Mouse (Mus musculus) forebrain, embryonic 15.5 days (tissue): ENCODE data around the gene Bmpr1b. TPM values are rescaled to one million over a fixed set of nuclear protein-coding genes. Genes with fewer than 3 reads are reported as not detected.

ENCODE experiments used
- ATAC-seq: fragments of 200-750 bp; cut with Nextera tagmentation; replicated peaks from 2 replicates; pipeline ENCODE4 v1.8.0; 2017; ENCODE audit warnings: mild to moderate bottlenecking, moderate TSS enrichment, moderate library complexity
- H3K27ac ChIP-seq: fragments of 300-500 bp; sonication (generic); replicated peaks from 2 replicates; pipeline ENCODE4 v1.5.1; 2015; ENCODE audit warnings: mild to moderate bottlenecking, inconsistent platforms
- H3K27me3 ChIP-seq: fragments of 300-500 bp; sonication (generic); 2 replicates; pipeline ENCODE4 v1.6.1; 2015; ENCODE audit warnings: inconsistent platforms
- H3K36me3 ChIP-seq: fragments of 300-500 bp; sonication (generic); 2 replicates; pipeline ENCODE4 v1.6.1; 2015; ENCODE audit warnings: mild to moderate bottlenecking, inconsistent platforms
- H3K4me1 ChIP-seq: fragments of 300-500 bp; sonication (generic); 2 replicates; pipeline ENCODE4 v1.6.1; 2015; ENCODE audit warnings: inconsistent platforms
- H3K4me2 ChIP-seq: fragments of 300-500 bp; sonication (generic); replicated peaks from 2 replicates; pipeline ENCODE4 v1.6.1; 2015; ENCODE audit warnings: mild to moderate bottlenecking, inconsistent platforms
- H3K4me3 ChIP-seq: fragments of 300-500 bp; sonication (generic); 2 replicates; pipeline ENCODE4 v1.5.1; 2015; ENCODE audit warnings: mild to moderate bottlenecking, inconsistent platforms
- H3K9ac ChIP-seq: fragments of 300-500 bp; sonication (generic); replicated peaks from 2 replicates; pipeline ENCODE4 v1.6.1; 2015; ENCODE audit warnings: mild to moderate bottlenecking, inconsistent platforms
- H3K9me3 ChIP-seq: fragments of 300-500 bp; sonication (generic); 2 replicates; pipeline ENCODE4 v1.6.1; 2016; ENCODE audit warnings: inconsistent platforms
- WGBS: fragments of 180-500 bp; shearing (Covaris S2); methylation state at CpG from one replicate; pipeline ENCODE4 v1.1.7; 2015; ENCODE audit warnings: mixed read lengths; 5-methylcytosine and 5-hydroxymethylcytosine counted together
- polyA plus RNA-seq: library from polyadenylated mRNA; unstranded; fragments of >200 nt; fragmentation: Nextera tagmentation; extraction: Ambion mirVana; gene quantifications from 2 replicates; pipeline ENCODE4 v1.2.1, GENCODE M21; 2015

Gene Bmpr1b
- polyA plus RNA-seq, 1 experiment from 2014 or later: 5.8 TPM

- no peaks in the 10 kb centered on the region for H3K9me3 ChIP-seq
- 6% methylated on average over 12 of the region's 12 CpGs for WGBS
- no peak overlapping the region; the same call in 1 of the 2 replicates for H3K4me2 ChIP-seq
- peak; percentile 94 for ATAC-seq
- H3K27me3 ChIP-seq: no peaks in the 10 kb centered on the region
- no peak overlapping the region for H3K4me3 ChIP-seq
- H3K4me1 ChIP-seq: peaks cover 5% of the 10 kb centered on the region; the same call in 1 of the 2 replicates
- no peak overlapping the region for H3K27ac ChIP-seq
- H3K9ac ChIP-seq: no peak overlapping the region
- H3K36me3 ChIP-seq: no peaks in the 10 kb centered on the region
These were observed 105.5 kb downstream of the Bmpr1b start for GRCm38 (mm10) chr3:142063536-142064226.

- H3K9me3 ChIP-seq: no peaks in the 10 kb centered on the region
- no peak for ATAC-seq
- no peak overlapping the region for H3K4me3 ChIP-seq
- no peak overlapping the region for H3K27ac ChIP-seq
- H3K4me1 ChIP-seq: peaks cover 5% of the 10 kb centered on the region; the same call in 1 of the 2 replicates
- no peaks in the 10 kb centered on the region for H3K36me3 ChIP-seq
- WGBS: 94% methylated on average over 5 of the region's 5 CpGs
- no peaks in the 10 kb centered on the region for H3K27me3 ChIP-seq
- H3K9ac ChIP-seq: no peak overlapping the region
- no peak overlapping the region for H3K4me2 ChIP-seq
These were observed 108.0 kb downstream of the Bmpr1b start for GRCm38 (mm10) chr3:142061267-142061666.

- Histone ChIP-seq H3K4me1 (peaks cover 5% of the 10 kb centered on the region; the same call in 1 of the 2 replicates), H3K4me3 (no peak overlapping the region), H3K9me3 (no peaks in the 10 kb centered on the region), H3K4me2 (no peak overlapping the region), H3K27ac (no peak overlapping the region), H3K36me3 (no peaks in the 10 kb centered on the region), H3K27me3 (no peaks in the 10 kb centered on the region), H3K9ac (no peak overlapping the region)
- ATAC-seq: no peak
- 66% methylated on average over 3 of the region's 3 CpGs for WGBS
These were observed 109.3 kb downstream of the Bmpr1b start for GRCm38 (mm10) chr3:142059890-142060289.

GRCm38 (mm10) chr3:142050681-142051080 is 118.5 kb downstream of the Bmpr1b start:
- no peak for ATAC-seq
- Histone ChIP-seq H3K4me1 (no peaks in the 10 kb centered on the region), H3K27ac (no peak overlapping the region), H3K9ac (no peak overlapping the region), H3K9me3 (no peaks in the 10 kb centered on the region), H3K27me3 (no peaks in the 10 kb centered on the region), H3K4me2 (no peak overlapping the region), H3K36me3 (no peaks in the 10 kb centered on the region), H3K4me3 (no peak overlapping the region)
- WGBS: 96% methylated on average over 2 of the region's 2 CpGs

- Histone ChIP-seq H3K36me3 (no peaks in the 10 kb centered on the region), H3K4me2 (no peak overlapping the region), H3K27ac (no peak overlapping the region), H3K4me3 (no peak overlapping the region), H3K9me3 (no peaks in the 10 kb centered on the region), H3K4me1 (no peaks in the 10 kb centered on the region), H3K27me3 (no peaks in the 10 kb centered on the region), H3K9ac (no peak overlapping the region)
- WGBS: 87% methylated on average over 3 of the region's 3 CpGs
- no peak for ATAC-seq
These were observed 119.6 kb downstream of the Bmpr1b start for GRCm38 (mm10) chr3:142049610-142050009.

GRCm38 (mm10) chr3:142049093-142049492 is 120.1 kb downstream of the Bmpr1b start:
- WGBS: 91% methylated on average over 5 of the region's 5 CpGs
- H3K27me3 ChIP-seq: no peaks in the 10 kb centered on the region

GRCm38 (mm10) chr3:142048493-142048892 is 120.7 kb downstream of the Bmpr1b start:
- no peak overlapping the region for H3K9ac ChIP-seq
- no peaks in the 10 kb centered on the region for H3K9me3 ChIP-seq
- no peak overlapping the region for H3K27ac ChIP-seq
- H3K4me3 ChIP-seq: no peak overlapping the region
- no peaks in the 10 kb centered on the region for H3K27me3 ChIP-seq
- H3K4me1 ChIP-seq: no peaks in the 10 kb centered on the region
- H3K4me2 ChIP-seq: no peak overlapping the region
- WGBS: 71% methylated on average over 6 of the region's 6 CpGs
- ATAC-seq: no peak
- no peaks in the 10 kb centered on the region for H3K36me3 ChIP-seq

More at GRCm38 (mm10) chr3:142049093-142049492, 120.1 kb downstream of the Bmpr1b start:
- H3K27ac ChIP-seq: no peak overlapping the region
- H3K4me3 ChIP-seq: no peak overlapping the region
- no peak overlapping the region for H3K9ac ChIP-seq
- no peaks in the 10 kb centered on the region for H3K4me1 ChIP-seq
- H3K36me3 ChIP-seq: no peaks in the 10 kb centered on the region
- no peaks in the 10 kb centered on the region for H3K9me3 ChIP-seq
- no peak for ATAC-seq
- no peak overlapping the region for H3K4me2 ChIP-seq

GRCm38 (mm10) chr3:142043463-142043862 is 125.8 kb downstream of the Bmpr1b start:
- no peaks in the 10 kb centered on the region for H3K4me1 ChIP-seq
- ATAC-seq: no peak
- no peak overlapping the region for H3K4me2 ChIP-seq
- no peaks in the 10 kb centered on the region for H3K27me3 ChIP-seq
- H3K27ac ChIP-seq: no peak overlapping the region
- H3K36me3 ChIP-seq: no peaks in the 10 kb centered on the region
- WGBS: 42% methylated on average over 2 of the region's 2 CpGs
- no peaks in the 10 kb centered on the region for H3K9me3 ChIP-seq
- H3K9ac ChIP-seq: no peak overlapping the region
- H3K4me3 ChIP-seq: no peak overlapping the region

- no peaks in the 10 kb centered on the region for H3K9me3 ChIP-seq
- WGBS: 86% methylated on average over 5 of the region's 5 CpGs
These were observed 126.2 kb downstream of the Bmpr1b start for GRCm38 (mm10) chr3:142043006-142043405.

GRCm38 (mm10) chr3:142040345-142040744 is 128.9 kb downstream of the Bmpr1b start:
- 86% methylated on average over 5 of the region's 5 CpGs for WGBS
- H3K4me1 ChIP-seq: no peaks in the 10 kb centered on the region

More at GRCm38 (mm10) chr3:142043006-142043405, 126.2 kb downstream of the Bmpr1b start:
- no peak for ATAC-seq
- Histone ChIP-seq H3K4me1 (no peaks in the 10 kb centered on the region), H3K27ac (no peak overlapping the region), H3K9ac (no peak overlapping the region), H3K36me3 (no peaks in the 10 kb centered on the region), H3K27me3 (no peaks in the 10 kb centered on the region), H3K4me2 (no peak overlapping the region), H3K4me3 (no peak overlapping the region)

GRCm38 (mm10) chr3:142034160-142034559 is 135.1 kb downstream of the Bmpr1b start:
- ATAC-seq: no peak
- H3K27me3 ChIP-seq: no peaks in the 10 kb centered on the region
- peaks cover 3% of the 10 kb centered on the region; the same call in 1 of the 2 replicates for H3K4me1 ChIP-seq
- no peak overlapping the region for H3K27ac ChIP-seq
- whole genome bisulfite sequencing: 85% methylated on average over 4 of the region's 4 CpGs
- H3K36me3 ChIP-seq: no peaks in the 10 kb centered on the region
- no peak overlapping the region for H3K9ac ChIP-seq
- no peak overlapping the region for H3K4me2 ChIP-seq
- H3K9me3 ChIP-seq: no peaks in the 10 kb centered on the region
- no peak overlapping the region for H3K4me3 ChIP-seq

More at GRCm38 (mm10) chr3:142040345-142040744, 128.9 kb downstream of the Bmpr1b start:
- H3K4me3 ChIP-seq: no peak overlapping the region
- no peaks in the 10 kb centered on the region for H3K9me3 ChIP-seq
- H3K4me2 ChIP-seq: no peak overlapping the region
- H3K27ac ChIP-seq: no peak overlapping the region
- no peaks in the 10 kb centered on the region for H3K36me3 ChIP-seq
- H3K27me3 ChIP-seq: no peaks in the 10 kb centered on the region
- H3K9ac ChIP-seq: no peak overlapping the region
- ATAC-seq: no peak

- H3K4me1 ChIP-seq: no peaks in the 10 kb centered on the region
- ATAC-seq: no peak
- 87% methylated on average over 7 of the region's 7 CpGs for WGBS
These were observed 149.5 kb downstream of the Bmpr1b start for GRCm38 (mm10) chr3:142019716-142020115.

GRCm38 (mm10) chr3:141984548-141984947 is 184.7 kb downstream of the Bmpr1b start:
- WGBS: 43% methylated on average over 7 of the region's 7 CpGs
- no peaks in the 10 kb centered on the region for H3K27me3 ChIP-seq
- H3K9me3 ChIP-seq: no peaks in the 10 kb centered on the region
- no peak for ATAC-seq
- no peak overlapping the region for H3K4me2 ChIP-seq
- H3K9ac ChIP-seq: no peak overlapping the region
- no peak overlapping the region for H3K27ac ChIP-seq
- H3K4me1 ChIP-seq: peaks cover 3% of the 10 kb centered on the region
- H3K4me3 ChIP-seq: no peak overlapping the region
- no peaks in the 10 kb centered on the region for H3K36me3 ChIP-seq

More at GRCm38 (mm10) chr3:142019716-142020115, 149.5 kb downstream of the Bmpr1b start:
- H3K27ac ChIP-seq: no peak overlapping the region
- no peaks in the 10 kb centered on the region for H3K27me3 ChIP-seq
- H3K9ac ChIP-seq: no peak overlapping the region
- no peak overlapping the region for H3K4me3 ChIP-seq
- H3K4me2 ChIP-seq: no peak overlapping the region
- no peaks in the 10 kb centered on the region for H3K9me3 ChIP-seq
- H3K36me3 ChIP-seq: no peaks in the 10 kb centered on the region
